Mouse (Mus musculus): ENCODE results near the gene E330021D16Rik. TPM values are rescaled to one million over a fixed set of nuclear protein-coding genes. Genes with fewer than 3 reads are reported as not detected.

The E330021D16Rik gene
- polyA plus RNA-seq, 1 experiment from 2014 or later = 3.0 TPM

Other genes with a start within 250 kb of the E330021D16Rik start
- gene Grin2b, start 242.1 kb downstream of the E330021D16Rik start, polyA plus RNA-seq (2015; fragmentation: Nextera tagmentation; extraction: Ambion mirVana) = 0.34 and 0.37 TPM in 2 replicates
- not detected in 2 replicates for gene Gm8994, start 88.0 kb downstream of the E330021D16Rik start, polyA plus RNA-seq (2015; fragmentation: Nextera tagmentation; extraction: Ambion mirVana)
- gene Atf7ip, start 90.6 kb upstream of the E330021D16Rik start, polyA plus RNA-seq (2015; fragmentation: Nextera tagmentation; extraction: Ambion mirVana) = 38.0 and 41.0 TPM in 2 replicates
- 5.3 and 5.7 TPM in 2 replicates for gene Plbd1, start 246.4 kb upstream of the E330021D16Rik start, polyA plus RNA-seq (2015; fragmentation: Nextera tagmentation; extraction: Ambion mirVana)

Data from kidney, embryonic 16.5 days (tissue).